Mouse (Mus musculus): ENCODE measurements at regions not wholly inside any gene's neighbourhood (a gene's known extent, or its start where the extent isn't known, plus 50 kb on each side); places are given as distances from the start of the nearest gene placed in this dataset.
"Not testable (repeated sequence)": the region's sequence is repeated elsewhere in the genome, so short reads cannot be mapped to it uniquely, and the experiment has no call there.

DNA sequence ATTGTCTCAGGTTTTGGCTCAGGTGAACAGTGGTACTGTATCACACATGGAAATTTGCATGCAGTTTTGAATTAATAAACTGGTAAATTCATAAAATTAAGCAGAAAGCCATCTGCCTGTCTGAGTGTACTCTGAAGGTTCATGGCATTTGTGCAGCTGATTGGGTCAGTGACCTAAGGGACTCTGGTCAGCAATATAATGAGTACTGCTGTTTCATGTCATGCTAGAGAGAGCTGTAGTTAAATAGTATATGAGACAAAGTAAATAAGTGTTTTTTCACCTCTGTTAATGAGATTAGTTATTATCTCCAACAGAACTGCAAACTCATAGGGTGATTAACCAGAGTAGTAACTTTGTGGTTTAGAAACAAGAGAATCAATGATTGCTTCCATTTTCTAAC lies 231.4 kb upstream of the Speer4f2 start:
- intact Hi-C loops (cut with DNase I) = no loop called here
- DNase-seq (ENCODE audit: low spot score in 2 of 2) = no peak

- DNase-seq (ENCODE audit: low spot score in 2 of 2) = no peak
These were observed 198.4 kb upstream of the Speer4f2 start for GRCm38 (mm10) chr5:17174562-17174961.

GRCm38 (mm10) chr5:17176771-17177170 lies 196.2 kb upstream of the Speer4f2 start:
- DNase-seq (ENCODE audit: low spot score in 2 of 2) = no peak
- intact Hi-C loops (cut with DNase I) = no loop called here

More at GRCm38 (mm10) chr5:17174562-17174961, 198.4 kb upstream of the Speer4f2 start:
- intact Hi-C loops (cut with DNase I) = no loop called here

- DNase-seq (ENCODE audit: low spot score in 2 of 2) = no peak
- intact Hi-C loops (cut with DNase I) = no loop called here
These were observed 164.3 kb upstream of the Speer4f2 start for GRCm38 (mm10) chr5:17208554-17209283.

GRCm38 (mm10) chr5:17210723-17211245 lies 162.2 kb upstream of the Speer4f2 start:
- intact Hi-C loops (cut with DNase I) = no loop called here

DNA sequence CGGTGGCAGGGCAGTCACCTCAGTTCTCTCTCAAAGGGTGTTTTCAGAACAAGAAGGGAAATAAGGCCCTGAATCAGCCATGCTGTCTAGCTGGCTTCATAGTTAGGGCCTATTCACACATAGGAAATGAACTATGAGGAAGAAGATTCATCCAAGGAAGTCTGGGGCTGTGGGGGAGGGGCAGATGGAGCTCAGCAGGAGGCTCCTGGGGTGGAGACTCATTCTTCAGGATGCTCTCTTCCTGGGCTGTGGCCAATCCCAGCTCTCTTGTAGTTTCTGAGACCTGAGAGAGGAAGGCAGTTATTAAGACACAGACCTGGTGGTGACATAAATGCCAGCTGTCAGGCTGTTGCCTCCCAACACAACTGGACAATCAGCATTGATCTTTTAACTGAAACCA lies 149.4 kb upstream of the Speer4f2 start:
- DNase-seq (ENCODE audit: low spot score in 2 of 2); intact Hi-C loops (cut with DNase I): not testable (repeated sequence)

More at GRCm38 (mm10) chr5:17210723-17211245, 162.2 kb upstream of the Speer4f2 start:
- no peak for DNase-seq (ENCODE audit: low spot score in 2 of 2)

DNA sequence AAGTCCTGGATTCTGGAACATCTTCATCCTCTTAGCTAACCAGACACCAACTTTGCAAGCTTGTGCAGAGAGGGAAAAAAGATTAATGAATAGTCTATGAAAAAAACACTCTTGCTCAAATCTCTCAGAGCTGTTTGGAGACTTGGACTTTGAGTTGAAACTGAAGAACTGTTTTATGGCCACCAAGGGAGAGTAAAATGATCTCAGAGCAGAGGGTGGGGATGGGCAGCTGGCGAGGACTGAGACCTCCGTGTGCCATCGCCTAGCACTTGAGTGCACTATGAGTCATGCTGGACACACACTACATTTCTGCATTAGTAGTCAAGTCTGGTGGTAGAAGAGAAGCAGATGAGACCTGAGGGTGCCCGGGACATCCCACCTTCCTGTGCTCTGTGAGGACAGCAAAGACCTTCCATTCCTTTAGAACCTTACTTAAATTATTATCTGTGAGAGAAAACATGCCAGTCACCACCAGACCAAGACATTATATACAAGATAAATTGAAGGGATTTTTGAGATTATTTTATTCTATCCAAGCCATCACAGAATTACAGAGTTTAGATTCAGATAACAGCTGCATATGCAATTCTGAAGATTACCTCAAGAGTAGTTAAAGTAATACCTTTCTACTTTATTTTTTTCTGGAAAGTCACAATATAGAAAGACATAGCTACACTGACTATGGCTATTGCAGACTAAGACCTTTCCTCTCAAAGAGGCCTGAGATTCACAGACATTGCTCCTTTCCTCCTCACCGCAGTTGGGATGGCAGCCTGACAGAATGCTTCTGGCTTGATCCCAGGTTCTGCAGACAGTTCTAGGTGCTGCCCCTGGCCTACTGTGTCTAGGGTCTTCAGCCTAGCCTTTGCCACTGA lies 125.0 kb upstream of the Speer4f2 start:
- intact Hi-C loops (cut with DNase I) = no loop called here

GRCm38 (mm10) chr5:17260541-17261325 lies 112.2 kb upstream of the Speer4f2 start:
- intact Hi-C loops (cut with DNase I) = no loop called here
- no peak for DNase-seq (ENCODE audit: low spot score in 2 of 2)

More for the DNA sequence above, 125.0 kb upstream of the Speer4f2 start:
- DNase-seq (ENCODE audit: low spot score in 2 of 2) = no peak

DNA sequence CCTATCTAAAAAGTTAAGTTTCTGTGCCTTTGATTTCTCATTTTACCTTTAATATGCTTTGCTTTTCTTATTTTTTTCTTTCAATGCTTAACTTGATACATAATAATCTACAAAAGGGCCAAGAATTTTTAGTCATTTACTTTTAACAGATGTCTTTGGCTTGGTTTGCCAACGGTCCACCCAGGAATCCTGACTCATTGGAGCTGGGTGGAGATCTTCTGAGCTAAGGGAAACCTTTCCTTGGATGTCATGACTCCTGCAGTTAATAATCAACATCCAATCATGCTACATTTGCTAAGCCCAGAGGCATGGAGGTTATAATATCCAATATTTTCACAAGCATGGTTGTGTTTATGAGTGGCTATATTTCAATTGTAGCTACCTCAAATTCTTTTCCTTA lies 110.9 kb upstream of the Speer4f2 start:
- no peak for DNase-seq (ENCODE audit: low spot score in 2 of 2)
- intact Hi-C loops (cut with DNase I) = no loop called here

DNA sequence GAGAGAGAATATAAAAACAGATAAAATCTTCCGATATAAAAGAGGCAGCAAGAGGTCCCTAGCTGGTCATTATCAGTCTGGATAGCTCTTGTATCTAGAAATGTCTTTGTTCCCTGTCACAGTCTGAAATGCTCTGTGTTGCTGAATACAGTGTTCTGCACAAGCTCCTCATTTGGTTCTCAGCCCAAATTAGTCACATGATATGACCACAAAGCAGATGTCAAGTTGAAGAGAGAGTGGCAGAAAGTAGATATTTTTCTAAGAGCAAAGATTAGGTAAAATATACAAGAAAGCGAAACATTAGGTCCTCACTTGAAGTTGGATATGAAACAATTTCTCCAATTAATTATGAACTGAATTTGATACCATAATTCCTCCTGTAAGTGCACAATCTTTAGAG lies 101.8 kb upstream of the Speer4f2 start:
- DNase-seq (ENCODE audit: low spot score in 2 of 2) = no peak
- intact Hi-C loops (cut with DNase I) = no loop called here

DNA sequence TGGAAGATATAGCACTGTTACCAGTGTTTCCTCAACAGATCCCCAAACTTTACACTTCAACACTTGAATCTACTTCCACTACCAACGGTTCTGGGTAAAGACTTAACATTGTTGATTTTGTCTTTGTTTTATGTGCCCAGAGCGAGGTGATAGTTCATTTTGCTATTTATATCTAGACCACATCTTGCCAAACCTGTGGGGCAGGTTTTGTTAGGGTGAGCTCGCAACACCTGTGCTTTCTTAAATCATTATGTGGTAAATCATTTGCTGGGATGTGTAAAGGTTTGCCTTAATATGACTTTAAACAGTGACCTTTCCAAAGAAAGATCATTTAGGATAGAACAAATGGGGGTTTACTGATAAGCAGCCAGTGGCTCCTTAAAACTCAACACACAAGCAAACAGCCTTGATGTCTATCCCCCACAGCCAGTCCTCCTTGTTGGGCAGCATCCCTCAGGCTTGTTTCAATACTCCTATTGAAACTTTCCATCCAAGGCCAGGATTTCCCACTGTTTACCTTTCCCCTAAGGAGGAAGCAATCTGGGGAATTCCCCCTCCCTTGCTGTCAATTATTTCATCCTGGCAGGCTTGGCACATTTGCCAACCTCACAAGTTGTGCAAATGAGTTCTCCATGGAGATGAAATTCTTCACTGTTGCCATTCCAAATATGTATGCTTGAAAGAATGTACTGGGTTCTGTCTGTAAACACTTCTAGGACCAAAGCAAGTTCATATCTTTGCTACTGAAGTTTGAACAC lies 101.1 kb upstream of the Speer4f2 start:
- intact Hi-C loops (cut with DNase I) = no loop called here
- no peak for DNase-seq (ENCODE audit: low spot score in 2 of 2)

DNA sequence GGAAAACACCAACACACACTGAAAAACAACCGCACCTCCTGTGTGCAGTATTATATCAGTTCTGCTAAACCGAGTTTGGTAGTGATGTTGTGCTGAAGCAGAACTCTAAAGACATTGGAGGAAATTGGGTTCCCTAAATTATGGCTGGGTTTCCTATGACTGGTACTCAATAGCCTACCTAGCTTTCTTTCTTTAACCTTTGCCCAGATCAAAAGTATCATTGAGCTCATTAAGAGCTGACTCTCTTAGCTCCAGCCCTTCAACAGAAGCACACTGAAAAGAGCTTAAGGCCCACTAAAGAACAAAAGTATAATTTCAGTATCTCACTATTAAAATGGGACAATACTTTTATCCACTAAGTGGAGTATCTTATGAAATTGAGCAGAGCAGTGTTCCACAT lies 97.6 kb upstream of the Speer4f2 start:
- DNase-seq (ENCODE audit: low spot score in 2 of 2) = no peak
- intact Hi-C loops (cut with DNase I) = no loop called here

DNA sequence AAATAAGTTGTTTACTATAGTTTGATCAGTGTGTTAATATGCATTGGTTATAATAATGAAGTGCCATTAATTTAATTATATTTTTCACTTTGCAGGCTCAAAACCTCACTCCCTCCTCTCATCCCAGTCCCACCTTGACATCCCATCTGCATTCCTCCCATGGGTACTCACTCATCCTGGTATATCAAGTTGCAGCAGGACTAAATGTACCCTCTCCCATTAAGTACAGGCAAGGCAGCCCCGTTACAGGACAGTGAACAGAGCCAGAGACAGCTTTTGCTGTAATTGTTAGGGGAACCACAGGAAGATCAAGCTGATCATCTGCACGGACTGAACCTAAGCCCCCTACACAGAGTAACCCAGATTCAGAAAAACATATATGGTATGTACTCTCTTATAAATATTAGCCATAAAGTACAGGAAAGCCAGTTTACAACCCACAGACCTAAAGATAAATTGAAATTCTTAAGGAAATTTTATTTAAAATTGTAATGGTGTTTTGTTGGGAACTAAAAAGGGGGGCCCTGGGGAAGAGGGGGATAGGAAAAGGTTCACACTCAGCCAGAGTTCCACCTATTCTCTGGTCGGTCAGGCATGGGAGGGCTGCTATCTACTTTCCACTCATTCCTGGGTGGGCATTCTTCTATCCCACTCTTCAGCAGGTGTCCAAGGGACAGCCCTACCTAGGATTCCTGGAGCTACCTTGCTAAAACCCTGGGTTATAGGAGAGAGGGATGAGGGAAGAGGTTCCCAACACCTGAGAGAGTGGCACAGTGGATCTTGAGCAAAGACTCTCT lies 96.0 kb upstream of the Speer4f2 start:
- DNase-seq (ENCODE audit: low spot score in 2 of 2) = no peak
- intact Hi-C loops (cut with DNase I) = no loop called here

- DNase-seq (ENCODE audit: low spot score in 2 of 2) = no peak
These were observed 92.8 kb upstream of the Speer4f2 start for GRCm38 (mm10) chr5:17280203-17280602.

DNA sequence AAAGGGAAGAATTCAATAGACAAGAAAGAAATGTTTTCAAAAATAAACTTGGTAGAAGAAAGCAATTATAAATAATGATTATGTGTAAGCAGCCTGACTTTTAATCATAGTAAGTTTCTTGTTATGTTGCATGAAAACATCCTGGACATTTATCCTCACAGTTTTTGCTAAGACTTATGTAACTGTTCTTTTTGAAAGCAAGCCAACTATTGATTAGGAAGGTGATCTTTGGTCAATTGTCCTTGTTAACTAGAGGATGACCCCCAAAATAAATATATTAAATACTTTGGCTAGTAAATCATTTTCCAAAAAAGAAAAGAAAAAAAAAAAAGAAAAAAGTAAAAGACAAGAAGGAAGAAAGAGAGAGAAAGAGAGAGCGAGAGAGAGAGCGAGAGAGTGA lies 92.0 kb upstream of the Speer4f2 start:
- intact Hi-C loops (cut with DNase I) = no loop called here
- DNase-seq (ENCODE audit: low spot score in 2 of 2) = no peak

More at GRCm38 (mm10) chr5:17280203-17280602, 92.8 kb upstream of the Speer4f2 start:
- intact Hi-C loops (cut with DNase I) = no loop called here

- DNase-seq (ENCODE audit: low spot score in 2 of 2) = no peak
- intact Hi-C loops (cut with DNase I) = no loop called here
These were observed 84.0 kb upstream of the Speer4f2 start for GRCm38 (mm10) chr5:17289028-17289427.

DNA sequence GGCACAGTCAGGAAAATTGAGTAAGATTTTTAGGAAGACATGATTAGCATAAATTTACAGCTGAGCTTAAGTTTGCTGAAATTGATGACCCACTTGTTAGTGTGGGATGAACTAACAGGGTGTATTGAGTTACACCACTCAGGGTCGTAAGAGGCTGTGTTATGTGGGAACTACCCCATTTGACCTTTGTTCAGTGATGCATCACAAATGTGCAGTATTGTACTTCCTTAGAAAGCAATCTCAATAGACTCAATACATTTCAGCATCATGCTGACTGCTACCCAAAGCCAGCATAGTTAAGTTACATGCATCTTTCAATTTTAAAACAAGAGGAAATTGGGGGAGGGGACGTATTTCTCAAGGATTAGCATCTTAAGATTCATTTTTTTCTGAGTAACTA lies 80.4 kb upstream of the Speer4f2 start:
- DNase-seq (ENCODE audit: low spot score in 2 of 2) = no peak

GRCm38 (mm10) chr5:17296571-17297035 lies 76.4 kb upstream of the Speer4f2 start:
- DNase-seq (ENCODE audit: low spot score in 2 of 2) = no peak
- intact Hi-C loops (cut with DNase I) = no loop called here

More for the DNA sequence above, 80.4 kb upstream of the Speer4f2 start:
- intact Hi-C loops (cut with DNase I) = no loop called here
